Mouse (Mus musculus) activated CD4-positive, CD25-positive, alpha-beta regulatory T cell (primary cell): Measurements from ENCODE around the gene Rb1. TPM values are rescaled to one million over a fixed set of nuclear protein-coding genes. Genes with fewer than 3 reads are reported as not detected.

Experiments
- polyA plus RNA-seq, 2 experiments: library from polyadenylated mRNA; unstranded; fragments of 100-300 nt; shearing (Covaris generic); gene quantifications; one replicate each; pipeline ENCODE4 v1.2.1; 2017

Gene Rb1
- 100 to 1,000 TPM in 1 of 2 experiments, 10 to 100 TPM in 1; 65.2 to 113 TPM for polyA plus RNA-seq

DNA sequence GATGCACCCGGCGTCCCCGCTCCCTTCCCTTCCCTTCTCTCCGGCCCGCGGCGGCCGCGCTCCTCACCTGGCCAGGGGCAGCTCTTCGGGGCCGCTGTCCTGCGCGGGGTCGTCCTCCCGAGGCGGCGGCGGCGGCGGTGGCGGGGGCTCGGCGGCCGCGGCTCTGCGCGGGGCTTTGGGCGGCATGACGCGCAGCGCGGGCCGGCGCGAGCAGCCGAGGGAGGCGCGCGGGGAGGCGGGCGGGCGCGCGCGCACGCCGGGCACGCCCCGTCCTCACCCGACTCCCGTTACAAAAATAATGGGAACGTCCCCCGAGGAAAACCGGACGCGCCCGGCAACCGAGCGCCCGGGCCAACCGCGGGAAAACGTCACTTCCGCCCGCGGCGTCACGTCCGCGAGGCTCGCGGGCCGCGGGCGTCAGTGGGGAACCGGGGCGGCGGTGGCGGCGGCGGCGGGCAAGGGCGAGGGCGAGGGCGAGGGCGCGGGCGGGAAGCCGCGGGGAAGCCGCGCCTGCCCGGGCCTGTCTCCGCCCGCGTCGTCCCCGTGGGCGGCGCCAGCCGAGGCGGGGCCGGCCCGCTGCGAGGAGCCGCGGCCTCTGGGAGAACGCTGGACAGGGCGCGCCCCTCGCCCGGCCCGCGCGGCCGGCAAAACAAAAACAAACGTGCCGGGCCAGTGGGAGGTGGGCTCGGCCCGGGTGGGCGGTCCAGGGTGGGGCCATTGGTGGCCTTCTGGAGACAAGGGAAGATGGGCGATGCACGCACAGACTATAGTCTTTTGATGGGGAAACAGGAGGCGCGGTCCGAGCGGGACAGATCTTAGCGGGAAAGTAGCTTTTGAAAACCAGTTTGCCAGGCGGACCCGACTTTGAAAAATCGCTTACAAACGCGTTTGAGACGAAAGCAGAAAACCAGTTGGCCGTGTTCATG, at the start of gene Rb1:
Gene Rb1 (minus strand): TSS at position 367 of the 926 bp plus-strand sequence.

DNA sequence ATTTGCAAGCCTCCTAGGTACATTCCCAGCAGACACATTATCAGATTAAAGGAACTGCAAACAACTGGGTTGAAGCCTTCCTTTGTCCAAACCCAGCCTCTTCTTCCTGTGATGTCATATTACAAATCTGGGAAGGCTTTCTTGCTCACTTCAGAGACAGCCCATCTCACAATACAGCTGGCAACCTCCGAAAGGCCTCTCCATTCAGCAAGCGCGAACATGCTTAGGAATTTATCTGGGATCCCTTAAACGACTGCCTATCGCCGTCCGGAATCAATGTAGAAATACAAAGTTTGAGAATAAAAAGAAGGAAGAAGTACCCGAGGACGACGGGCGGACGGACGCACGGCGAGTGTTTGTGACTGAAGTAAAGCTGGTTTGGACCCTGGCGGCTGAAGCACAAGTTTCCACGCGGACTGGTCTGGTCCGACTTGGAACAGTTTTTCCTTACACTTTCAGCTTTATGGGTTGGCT, 87.7 kb downstream of the Rb1 start, which contains the start of gene Lpar6:
Gene Lpar6 (plus strand): TSS at position 48 of the 474 bp plus-strand sequence.

Other genes starting within 250 kb of the Rb1 start
- gene Rcbtb2, start 202.8 kb downstream of the Rb1 start, polyA plus RNA-seq: 10 to 100 TPM; 69.7 to 91.7 TPM
- gene Lpar6, start 87.9 kb downstream of the Rb1 start, polyA plus RNA-seq: 10 to 100 TPM; 13.4 to 30.2 TPM
- 1,000 to 10,000 TPM; 1,573 to 2,019 TPM for gene Itm2b, start 59.5 kb upstream of the Rb1 start, polyA plus RNA-seq
- 10 to 100 TPM; 51.0 to 76.7 TPM for gene Med4, start 184.2 kb upstream of the Rb1 start, polyA plus RNA-seq
- 10 to 100 TPM; 71.9 to 80.8 TPM for gene Sucla2, start 199.5 kb upstream of the Rb1 start, polyA plus RNA-seq
- 1 to 10 TPM; 3.9 to 4.5 TPM for gene Nudt15, start 222.4 kb upstream of the Rb1 start, polyA plus RNA-seq